Mouse (Mus musculus): ENCODE measurements around the gene Mepce. TPM values are rescaled to one million over a fixed set of nuclear protein-coding genes. Genes with fewer than 3 reads are reported as not detected.
"Not testable (repeated sequence)": the region's sequence is repeated elsewhere in the genome, so short reads cannot be mapped to it uniquely, and the experiment has no call there.

Mepce gene
- 11.3 and 14.4 TPM in 2 replicates for polyA plus RNA-seq (2014; fragmentation: Nextera tagmentation; extraction: Ambion mirVana)

- H3K27me3 ChIP-seq (ENCODE audit: control insufficient read depth, insufficient read depth, low read length) = no peaks in the 10 kb centered on the region
- WGBS = under 1% methylated on average over 48 of the region's 48 CpGs
- DNase-seq (peak; percentile 99), ATAC-seq (ENCODE audit: low FRiP score, low TSS enrichment) (peak; percentile 76)
- peaks cover 27% of the 10 kb centered on the region for H3K4me1 ChIP-seq (ENCODE audit: control insufficient read depth, insufficient read depth, low read length)
- peak within 1 kb of the TSS; percentile 67 for H3K9ac ChIP-seq (replicated peaks; ENCODE audit: low read length)
- H3K4me3 ChIP-seq (replicated peaks; ENCODE audit: low read depth, low read length) = peak within 1 kb of the TSS; percentile 90
- peak within 1 kb of the TSS; percentile 88 for H3K4me2 ChIP-seq (ENCODE audit: low read length)
- H3K27ac ChIP-seq (replicated peaks; ENCODE audit: low read depth, low read length) = peak within 1 kb of the TSS; percentile 98
- H3K9me3 ChIP-seq (ENCODE audit: control insufficient read depth, low read length) = no peaks in the 10 kb centered on the region
- peaks cover 26% of the 10 kb centered on the region for H3K36me3 ChIP-seq (ENCODE audit: control insufficient read depth, insufficient read depth, low read length)
These were observed at the start of gene Mepce, which contains the start of gene Zcwpw1 for GRCm38 (mm10) chr5:137787151-137787928. Mepce (minus strand) TSS chr5:137787655. Zcwpw1 (plus strand) TSS chr5:137787798.

- not testable (repeated sequence) for DNase-seq; H3K4me2 ChIP-seq (ENCODE audit: low read length); ATAC-seq (ENCODE audit: low FRiP score, low TSS enrichment); H3K27ac ChIP-seq (replicated peaks; ENCODE audit: low read depth, low read length); H3K4me3 ChIP-seq (replicated peaks; ENCODE audit: low read depth, low read length); H3K36me3 ChIP-seq (ENCODE audit: control insufficient read depth, insufficient read depth, low read length); H3K9ac ChIP-seq (replicated peaks; ENCODE audit: low read length); H3K27me3 ChIP-seq (ENCODE audit: control insufficient read depth, insufficient read depth, low read length); H3K4me1 ChIP-seq (ENCODE audit: control insufficient read depth, insufficient read depth, low read length); H3K9me3 ChIP-seq (ENCODE audit: control insufficient read depth, low read length)
These were observed 49.7 kb upstream of the Mepce start for GRCm38 (mm10) chr5:137837110-137837509.

GRCm38 (mm10) chr5:137836611-137837010, 49.2 kb upstream of the Mepce start:
- H3K4me2 ChIP-seq (ENCODE audit: low read length) = no peak overlapping the region
- DNase-seq (no peak), ATAC-seq (ENCODE audit: low FRiP score, low TSS enrichment) (no peak)
- H3K4me1 ChIP-seq (ENCODE audit: control insufficient read depth, insufficient read depth, low read length) = no peaks in the 10 kb centered on the region
- H3K9ac ChIP-seq (replicated peaks; ENCODE audit: low read length) = no peak overlapping the region
- H3K27me3 ChIP-seq (ENCODE audit: control insufficient read depth, insufficient read depth, low read length) = no peaks in the 10 kb centered on the region
- H3K4me3 ChIP-seq (replicated peaks; ENCODE audit: low read depth, low read length) = no peak overlapping the region
- no peak overlapping the region for H3K27ac ChIP-seq (replicated peaks; ENCODE audit: low read depth, low read length)
- H3K9me3 ChIP-seq (ENCODE audit: control insufficient read depth, low read length) = no peaks in the 10 kb centered on the region
- H3K36me3 ChIP-seq (ENCODE audit: control insufficient read depth, insufficient read depth, low read length) = no peaks in the 10 kb centered on the region

DNA sequence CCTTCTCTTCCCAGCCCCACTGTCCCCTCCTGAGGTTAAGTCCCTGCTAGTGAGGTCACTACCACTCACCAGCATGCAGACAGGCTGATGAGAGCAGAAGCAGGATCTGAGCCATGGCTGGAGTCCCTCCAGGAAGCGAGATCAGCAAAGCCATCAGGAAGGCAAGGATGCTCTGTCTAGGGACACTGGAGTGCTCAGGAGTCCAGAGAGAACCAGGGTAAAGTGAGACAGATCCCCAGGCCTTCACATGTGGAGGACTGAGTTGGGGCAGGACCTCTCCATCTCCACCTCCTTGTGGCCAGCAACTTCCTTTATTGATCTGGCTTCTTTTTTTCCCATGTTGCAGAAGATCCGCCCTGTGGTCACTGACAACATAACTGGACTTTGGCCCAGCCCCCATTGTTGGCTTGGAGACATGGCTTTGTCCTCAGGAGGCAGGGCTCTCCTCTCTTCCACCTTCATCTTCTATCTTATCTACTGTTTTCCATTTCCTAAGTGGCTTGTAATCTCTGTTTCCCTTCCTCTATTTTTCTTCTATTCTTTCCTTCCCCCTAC, 48.6 kb upstream of the Mepce start, which contains the start of gene Pilra:
TSS of gene Pilra (minus strand) at position 316 of the 555 bp plus-strand sequence.
- not testable (repeated sequence) for H3K4me2 ChIP-seq (ENCODE audit: low read length); H3K9ac ChIP-seq (replicated peaks; ENCODE audit: low read length); H3K9me3 ChIP-seq (ENCODE audit: control insufficient read depth, low read length); ATAC-seq (ENCODE audit: low FRiP score, low TSS enrichment); H3K36me3 ChIP-seq (ENCODE audit: control insufficient read depth, insufficient read depth, low read length); H3K27ac ChIP-seq (replicated peaks; ENCODE audit: low read depth, low read length); H3K27me3 ChIP-seq (ENCODE audit: control insufficient read depth, insufficient read depth, low read length); H3K4me3 ChIP-seq (replicated peaks; ENCODE audit: low read depth, low read length); DNase-seq; H3K4me1 ChIP-seq (ENCODE audit: control insufficient read depth, insufficient read depth, low read length)
- 83% methylated on average over 2 of the region's 2 CpGs for WGBS

DNA sequence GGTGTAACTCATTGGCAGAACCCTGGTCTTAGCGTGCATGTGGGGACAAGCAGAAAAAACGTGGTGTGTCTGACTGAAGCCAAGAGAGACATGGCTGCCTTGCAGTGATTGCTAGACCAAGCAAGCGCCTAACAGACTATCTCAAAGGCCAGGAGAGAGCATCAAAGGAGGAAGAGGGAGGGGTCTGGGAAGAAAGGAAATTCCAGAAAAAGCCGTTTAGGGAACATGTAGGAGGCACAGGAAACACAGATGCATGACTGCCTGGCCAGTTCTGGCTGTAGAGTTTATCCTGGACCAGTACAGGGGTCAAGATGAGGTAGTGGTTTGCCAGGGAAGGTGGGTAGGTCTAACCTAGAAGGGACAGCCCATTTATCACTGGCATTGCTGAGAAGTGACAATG, 46.0 kb upstream of the Mepce start:
- Histone ChIP-seq H3K9ac (replicated peaks; ENCODE audit: low read length) (no peak overlapping the region), H3K27ac (replicated peaks; ENCODE audit: low read depth, low read length) (no peak overlapping the region), H3K9me3 (ENCODE audit: control insufficient read depth, low read length) (no peaks in the 10 kb centered on the region), H3K4me1 (ENCODE audit: control insufficient read depth, insufficient read depth, low read length) (no peaks in the 10 kb centered on the region), H3K36me3 (ENCODE audit: control insufficient read depth, insufficient read depth, low read length) (no peaks in the 10 kb centered on the region), H3K4me3 (replicated peaks; ENCODE audit: low read depth, low read length) (no peak overlapping the region), H3K27me3 (ENCODE audit: control insufficient read depth, insufficient read depth, low read length) (no peaks in the 10 kb centered on the region), H3K4me2 (ENCODE audit: low read length) (no peak overlapping the region)
- DNase-seq (no peak), ATAC-seq (ENCODE audit: low FRiP score, low TSS enrichment) (no peak)
- WGBS = 63% methylated on average over 4 of the region's 4 CpGs

GRCm38 (mm10) chr5:137831506-137831905, 44.1 kb upstream of the Mepce start:
- Histone ChIP-seq H3K9ac (replicated peaks; ENCODE audit: low read length) (no peak overlapping the region), H3K4me3 (replicated peaks; ENCODE audit: low read depth, low read length) (no peak overlapping the region), H3K4me1 (ENCODE audit: control insufficient read depth, insufficient read depth, low read length) (no peaks in the 10 kb centered on the region), H3K27me3 (ENCODE audit: control insufficient read depth, insufficient read depth, low read length) (no peaks in the 10 kb centered on the region), H3K27ac (replicated peaks; ENCODE audit: low read depth, low read length) (no peak overlapping the region), H3K36me3 (ENCODE audit: control insufficient read depth, insufficient read depth, low read length) (no peaks in the 10 kb centered on the region), H3K4me2 (ENCODE audit: low read length) (no peak overlapping the region), H3K9me3 (ENCODE audit: control insufficient read depth, low read length) (no peaks in the 10 kb centered on the region)
- WGBS = 77% methylated on average over 6 of the region's 6 CpGs
- ATAC-seq (ENCODE audit: low FRiP score, low TSS enrichment) (no peak), DNase-seq (no peak)

DNA sequence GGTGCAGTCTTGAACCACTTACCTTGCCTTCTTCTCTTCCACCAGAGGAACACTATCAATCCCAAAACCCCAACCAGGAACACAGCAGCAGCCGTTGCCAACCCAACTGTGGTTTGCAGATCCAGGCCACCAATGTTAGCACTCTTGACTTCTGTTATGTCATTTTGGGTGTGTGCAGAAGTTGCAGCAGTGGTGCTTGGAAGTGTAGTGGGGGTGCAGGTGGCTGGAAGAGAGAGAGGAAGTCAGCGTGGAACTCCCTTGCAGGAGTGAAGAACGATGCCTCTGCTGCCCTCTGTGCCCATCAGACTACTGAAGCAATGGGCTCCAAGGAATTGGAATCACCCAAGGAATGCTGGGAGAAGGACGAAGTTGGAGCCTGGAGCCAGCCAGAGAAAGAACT, 43.7 kb upstream of the Mepce start:
- H3K27me3 ChIP-seq (ENCODE audit: control insufficient read depth, insufficient read depth, low read length) = no peaks in the 10 kb centered on the region
- H3K9ac ChIP-seq (replicated peaks; ENCODE audit: low read length) = no peak overlapping the region
- no peaks in the 10 kb centered on the region for H3K36me3 ChIP-seq (ENCODE audit: control insufficient read depth, insufficient read depth, low read length)
- H3K4me3 ChIP-seq (replicated peaks; ENCODE audit: low read depth, low read length) = no peak overlapping the region
- no peak overlapping the region for H3K27ac ChIP-seq (replicated peaks; ENCODE audit: low read depth, low read length)
- H3K4me2 ChIP-seq (ENCODE audit: low read length) = no peak overlapping the region
- no peak for ATAC-seq (ENCODE audit: low FRiP score, low TSS enrichment)
- 92% methylated on average over 4 of the region's 4 CpGs for WGBS
- DNase-seq = no peak
- H3K9me3 ChIP-seq (ENCODE audit: control insufficient read depth, low read length) = no peaks in the 10 kb centered on the region
- H3K4me1 ChIP-seq (ENCODE audit: control insufficient read depth, insufficient read depth, low read length) = no peaks in the 10 kb centered on the region

GRCm38 (mm10) chr5:137830238-137830637, 42.8 kb upstream of the Mepce start:
- WGBS = 80% methylated on average over 7 of the region's 7 CpGs
- Histone ChIP-seq H3K27ac (replicated peaks; ENCODE audit: low read depth, low read length) (no peak overlapping the region), H3K9ac (replicated peaks; ENCODE audit: low read length) (no peak overlapping the region), H3K9me3 (ENCODE audit: control insufficient read depth, low read length) (no peaks in the 10 kb centered on the region), H3K4me3 (replicated peaks; ENCODE audit: low read depth, low read length) (no peak overlapping the region), H3K4me1 (ENCODE audit: control insufficient read depth, insufficient read depth, low read length) (no peaks in the 10 kb centered on the region), H3K36me3 (ENCODE audit: control insufficient read depth, insufficient read depth, low read length) (no peaks in the 10 kb centered on the region), H3K27me3 (ENCODE audit: control insufficient read depth, insufficient read depth, low read length) (no peaks in the 10 kb centered on the region), H3K4me2 (ENCODE audit: low read length) (no peak overlapping the region)
- ATAC-seq (ENCODE audit: low FRiP score, low TSS enrichment) (no peak), DNase-seq (no peak)

GRCm38 (mm10) chr5:137828694-137829093, 41.2 kb upstream of the Mepce start:
- H3K36me3 ChIP-seq (ENCODE audit: control insufficient read depth, insufficient read depth, low read length) = no peaks in the 10 kb centered on the region
- no peak overlapping the region for H3K4me3 ChIP-seq (replicated peaks; ENCODE audit: low read depth, low read length)
- H3K27ac ChIP-seq (replicated peaks; ENCODE audit: low read depth, low read length) = no peak overlapping the region
- no peak overlapping the region for H3K4me2 ChIP-seq (ENCODE audit: low read length)
- no peaks in the 10 kb centered on the region for H3K4me1 ChIP-seq (ENCODE audit: control insufficient read depth, insufficient read depth, low read length)
- H3K9me3 ChIP-seq (ENCODE audit: control insufficient read depth, low read length) = no peaks in the 10 kb centered on the region
- no peaks in the 10 kb centered on the region for H3K27me3 ChIP-seq (ENCODE audit: control insufficient read depth, insufficient read depth, low read length)
- 82% methylated on average over 6 of the region's 6 CpGs for WGBS
- DNase-seq (no peak), ATAC-seq (ENCODE audit: low FRiP score, low TSS enrichment) (no peak)
- H3K9ac ChIP-seq (replicated peaks; ENCODE audit: low read length) = no peak overlapping the region
